Mouse (Mus musculus): Measurements from ENCODE around the gene Anapc16. TPM values are rescaled to one million over a fixed set of nuclear protein-coding genes. Genes with fewer than 3 reads are reported as not detected.

Gene Anapc16
- polyA plus RNA-seq, 1 experiment from 2014 or later: 90.7 TPM

DNA sequence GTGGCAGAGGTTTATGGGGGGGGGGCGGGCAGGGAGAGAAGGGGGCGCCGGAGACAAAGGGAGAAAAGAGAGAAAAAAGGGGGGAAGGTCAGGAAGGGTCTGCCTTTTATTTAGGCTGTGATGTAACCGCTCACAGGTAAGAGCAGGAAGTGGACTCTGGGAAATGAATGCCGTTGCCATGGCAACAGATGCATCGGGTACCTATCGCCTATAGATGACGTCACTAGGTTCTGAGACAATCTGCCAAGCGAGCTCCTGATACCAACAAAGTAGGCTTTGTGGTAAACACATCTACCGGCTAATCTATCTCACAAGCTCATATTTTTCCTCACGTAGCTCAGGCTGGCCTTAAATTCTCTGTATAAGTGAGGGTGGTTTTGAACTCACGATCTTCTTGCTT lies 43.4 kb downstream of the Anapc16 start:
- H3K9me3 ChIP-seq (replicated peaks; ENCODE audit: control insufficient read depth, low read length): no peaks in the 10 kb centered on the region
- 78% methylated on average over 12 of the region's 12 CpGs for WGBS
- no peak for ATAC-seq (ENCODE audit: insufficient read depth, low FRiP score)
- H3K4me2 ChIP-seq (ENCODE audit: low read depth, low read length): no peak overlapping the region
- H3K4me3 ChIP-seq (replicated peaks; ENCODE audit: low read length): no peak overlapping the region
- peaks cover 23% of the 10 kb centered on the region for H3K4me1 ChIP-seq (ENCODE audit: control insufficient read depth, insufficient read depth, low read length)
- no peak overlapping the region for H3K9ac ChIP-seq (ENCODE audit: low read length)
- H3K36me3 ChIP-seq (ENCODE audit: control insufficient read depth, insufficient read depth, low read length): no peaks in the 10 kb centered on the region
- no peak overlapping the region for H3K27ac ChIP-seq (ENCODE audit: low read length)
- no peaks in the 10 kb centered on the region for H3K27me3 ChIP-seq (ENCODE audit: control insufficient read depth, insufficient read depth, low read length)

DNA sequence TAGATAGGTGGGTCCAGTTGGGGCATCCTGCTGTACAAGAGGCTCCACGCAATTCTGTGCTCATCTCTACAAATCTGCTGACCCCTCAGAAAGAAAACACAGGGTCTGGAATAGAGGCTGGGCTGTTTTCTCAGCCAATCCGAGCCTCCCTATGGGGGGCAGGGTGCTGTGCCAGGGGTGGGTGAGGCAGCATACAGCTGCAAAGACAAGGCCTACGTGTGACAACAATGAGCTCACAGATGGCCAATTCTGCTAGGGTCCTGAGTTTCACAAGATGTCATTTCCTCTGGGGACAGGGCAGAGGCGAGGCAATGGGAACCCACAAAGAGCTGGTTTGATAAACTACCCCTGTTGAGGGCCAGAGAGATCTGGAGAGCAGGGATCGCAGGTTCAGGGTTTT lies 44.5 kb downstream of the Anapc16 start:
- Histone ChIP-seq H3K27me3 (ENCODE audit: control insufficient read depth, insufficient read depth, low read length) (no peaks in the 10 kb centered on the region), H3K9me3 (replicated peaks; ENCODE audit: control insufficient read depth, low read length) (no peaks in the 10 kb centered on the region), H3K4me1 (ENCODE audit: control insufficient read depth, insufficient read depth, low read length) (peaks cover 15% of the 10 kb centered on the region), H3K4me2 (ENCODE audit: low read depth, low read length) (no peak overlapping the region), H3K9ac (ENCODE audit: low read length) (peak overlapping the region; percentile 33; the same call in 1 of the 2 replicates), H3K27ac (ENCODE audit: low read length) (no peak overlapping the region), H3K4me3 (replicated peaks; ENCODE audit: low read length) (no peak overlapping the region), H3K36me3 (ENCODE audit: control insufficient read depth, insufficient read depth, low read length) (no peaks in the 10 kb centered on the region)
- WGBS: 59% methylated on average over 5 of the region's 5 CpGs
- no peak for ATAC-seq (ENCODE audit: insufficient read depth, low FRiP score)

DNA sequence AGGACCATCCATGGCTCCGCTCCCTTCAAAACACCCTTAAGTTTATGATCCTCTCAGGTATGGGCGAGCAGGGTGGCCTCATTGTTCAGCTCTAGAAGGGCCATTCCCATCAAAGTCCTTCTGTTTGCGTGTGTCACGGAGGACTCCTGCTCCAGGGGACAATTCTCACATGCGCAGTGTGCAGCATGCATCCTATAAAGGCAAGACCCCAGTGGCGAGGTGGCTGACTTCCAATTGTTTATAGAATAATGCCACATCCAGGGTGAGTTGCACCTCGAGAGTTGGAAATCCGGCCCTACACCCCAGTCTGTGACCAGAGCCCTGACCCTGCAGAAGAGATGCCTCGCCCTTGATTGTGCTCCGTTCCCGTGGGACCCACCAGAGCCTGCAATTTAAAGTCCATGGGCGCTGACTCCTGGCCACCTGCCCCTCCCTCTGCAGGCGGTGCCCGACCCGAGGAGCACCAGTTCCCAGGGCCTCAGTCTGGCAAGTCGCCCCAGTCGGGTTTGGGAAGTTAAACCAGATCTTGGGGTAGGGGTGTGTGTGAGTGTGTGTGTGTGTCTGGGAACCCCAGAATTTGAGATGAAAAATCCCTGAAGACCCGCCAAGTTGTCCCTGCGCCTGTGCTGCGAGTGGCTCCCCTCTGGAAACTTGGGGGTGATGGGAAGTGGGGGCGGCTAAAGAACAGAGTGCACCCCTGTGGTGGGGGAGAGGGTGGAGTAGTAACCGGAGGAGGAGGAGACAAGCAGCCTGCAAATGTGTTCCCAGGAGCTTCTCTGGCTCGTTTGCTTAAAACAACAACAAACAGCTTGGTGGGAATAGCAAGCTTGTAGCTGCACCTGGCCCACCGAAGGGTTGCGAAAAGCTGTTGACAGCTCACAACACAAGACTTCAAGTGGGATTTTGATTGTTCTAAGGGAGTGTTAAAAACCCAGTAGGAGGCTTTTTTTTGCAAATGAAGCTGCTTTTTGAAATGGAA lies 45.5 kb downstream of the Anapc16 start:
- H3K9me3 ChIP-seq (replicated peaks; ENCODE audit: control insufficient read depth, low read length): no peaks in the 10 kb centered on the region
- no peaks in the 10 kb centered on the region for H3K27me3 ChIP-seq (ENCODE audit: control insufficient read depth, insufficient read depth, low read length)
- no peaks in the 10 kb centered on the region for H3K36me3 ChIP-seq (ENCODE audit: control insufficient read depth, insufficient read depth, low read length)
- WGBS: 35% methylated on average over 25 of the region's 25 CpGs
- peak overlapping the region; percentile 1; the same call in 1 of the 2 replicates for H3K4me2 ChIP-seq (ENCODE audit: low read depth, low read length)
- no peak for ATAC-seq (ENCODE audit: insufficient read depth, low FRiP score)
- H3K27ac ChIP-seq (ENCODE audit: low read length): no peak overlapping the region
- H3K4me3 ChIP-seq (replicated peaks; ENCODE audit: low read length): no peak overlapping the region
- H3K9ac ChIP-seq (ENCODE audit: low read length): peak overlapping the region; percentile 36; the same call in 1 of the 2 replicates
- H3K4me1 ChIP-seq (ENCODE audit: control insufficient read depth, insufficient read depth, low read length): peaks cover 24% of the 10 kb centered on the region

DNA sequence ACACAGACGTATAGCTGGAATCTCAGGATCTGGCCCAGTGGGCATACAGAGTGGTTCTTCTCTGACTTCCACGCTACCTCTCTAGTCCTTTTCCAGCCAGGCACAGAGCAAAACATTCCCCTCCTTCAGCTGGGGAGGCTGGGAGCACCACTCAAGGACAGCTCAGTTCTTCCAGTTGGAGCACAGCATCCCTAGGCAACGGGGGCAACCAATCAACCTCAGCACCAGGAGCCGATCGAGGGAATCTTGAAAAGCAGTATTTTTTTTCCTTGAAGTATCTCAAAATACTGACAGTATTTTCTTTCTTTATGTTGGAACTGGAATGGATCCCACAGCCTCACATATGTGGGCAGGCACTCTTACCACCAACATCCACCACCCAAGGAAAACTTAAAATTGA lies 46.3 kb downstream of the Anapc16 start:
- H3K27me3 ChIP-seq (ENCODE audit: control insufficient read depth, insufficient read depth, low read length): no peaks in the 10 kb centered on the region
- WGBS: 66% methylated on average over 5 of the region's 5 CpGs
- no peaks in the 10 kb centered on the region for H3K36me3 ChIP-seq (ENCODE audit: control insufficient read depth, insufficient read depth, low read length)
- H3K9me3 ChIP-seq (replicated peaks; ENCODE audit: control insufficient read depth, low read length): no peaks in the 10 kb centered on the region
- H3K4me3 ChIP-seq (replicated peaks; ENCODE audit: low read length): no peak overlapping the region
- H3K4me2 ChIP-seq (ENCODE audit: low read depth, low read length): no peak overlapping the region
- no peak for ATAC-seq (ENCODE audit: insufficient read depth, low FRiP score)
- no peak overlapping the region for H3K27ac ChIP-seq (ENCODE audit: low read length)
- H3K9ac ChIP-seq (ENCODE audit: low read length): no peak overlapping the region
- H3K4me1 ChIP-seq (ENCODE audit: control insufficient read depth, insufficient read depth, low read length): peaks cover 25% of the 10 kb centered on the region

DNA sequence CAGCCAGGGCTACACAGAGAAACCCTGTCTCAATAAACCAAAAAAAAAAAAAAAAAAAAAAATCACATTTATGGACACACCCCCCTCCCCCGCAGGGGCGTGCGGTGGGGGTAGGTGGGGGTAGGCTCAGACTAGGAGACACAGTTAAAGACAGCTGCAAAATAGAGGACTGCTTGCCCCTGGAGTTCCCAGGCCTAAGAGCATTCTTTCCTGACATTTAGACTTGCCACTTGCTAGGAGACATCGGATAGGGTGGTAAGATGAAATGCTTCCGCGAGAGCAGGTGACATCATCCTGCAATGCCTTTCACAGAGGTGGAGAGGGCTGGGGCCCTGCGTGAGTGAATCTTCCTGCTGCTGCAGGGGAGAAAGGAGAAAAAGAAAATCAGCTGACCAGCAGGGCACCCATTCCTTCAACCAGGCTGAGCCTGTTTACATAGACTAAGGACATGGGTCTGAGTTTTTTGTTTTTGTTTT lies 49.3 kb downstream of the Anapc16 start:
- H3K9ac ChIP-seq (ENCODE audit: low read length): no peak overlapping the region
- H3K4me2 ChIP-seq (ENCODE audit: low read depth, low read length): no peak overlapping the region
- H3K27ac ChIP-seq (ENCODE audit: low read length): no peak overlapping the region
- H3K9me3 ChIP-seq (replicated peaks; ENCODE audit: control insufficient read depth, low read length): no peaks in the 10 kb centered on the region
- no peaks in the 10 kb centered on the region for H3K36me3 ChIP-seq (ENCODE audit: control insufficient read depth, insufficient read depth, low read length)
- no peaks in the 10 kb centered on the region for H3K27me3 ChIP-seq (ENCODE audit: control insufficient read depth, insufficient read depth, low read length)
- H3K4me3 ChIP-seq (replicated peaks; ENCODE audit: low read length): no peak overlapping the region
- H3K4me1 ChIP-seq (ENCODE audit: control insufficient read depth, insufficient read depth, low read length): peaks cover 43% of the 10 kb centered on the region
- 25% methylated on average over 7 of the region's 7 CpGs for WGBS
- ATAC-seq (ENCODE audit: insufficient read depth, low FRiP score): no peak

DNA sequence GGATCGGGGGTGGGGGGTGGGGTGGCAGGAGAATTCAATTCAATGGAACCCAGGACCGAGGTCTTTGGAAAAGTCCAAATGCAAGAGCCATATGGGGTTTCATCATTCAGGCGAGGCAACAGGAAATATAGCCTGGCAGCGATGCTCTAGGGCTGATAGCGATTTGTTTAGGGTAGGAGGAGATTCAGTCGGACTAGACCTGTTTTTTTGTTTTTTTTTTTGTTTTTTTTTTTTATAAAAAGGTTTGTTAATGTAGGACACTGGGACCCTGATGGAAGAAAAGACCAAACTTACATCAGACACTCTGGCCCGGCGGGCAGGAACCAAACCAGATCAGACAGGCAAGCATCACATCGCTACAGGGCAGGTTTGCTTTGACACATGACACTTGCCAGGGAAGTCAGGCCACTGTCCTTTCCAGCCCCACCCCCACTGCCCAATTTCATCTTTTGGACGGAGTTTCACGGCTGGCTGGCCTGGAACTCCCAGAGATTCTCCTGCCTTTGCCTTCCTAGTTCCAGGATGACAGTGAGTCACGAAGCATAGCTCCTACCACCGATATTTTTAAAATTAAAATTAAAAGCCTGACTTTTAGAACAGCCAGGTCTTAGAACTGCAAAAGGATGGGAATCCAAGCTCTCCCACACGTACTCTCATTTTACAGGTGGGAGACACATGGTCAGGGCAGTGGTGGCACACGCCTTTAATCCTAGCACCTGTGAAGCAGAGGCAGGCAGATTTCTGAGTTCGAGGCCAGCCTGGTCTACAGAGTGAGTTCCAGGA lies 50.0 kb downstream of the Anapc16 start:
- Histone ChIP-seq H3K36me3 (ENCODE audit: control insufficient read depth, insufficient read depth, low read length) (no peaks in the 10 kb centered on the region), H3K27me3 (ENCODE audit: control insufficient read depth, insufficient read depth, low read length) (no peaks in the 10 kb centered on the region), H3K27ac (ENCODE audit: low read length) (peak overlapping the region; percentile 92), H3K4me3 (replicated peaks; ENCODE audit: low read length) (peak overlapping the region; percentile 92), H3K9ac (ENCODE audit: low read length) (peak overlapping the region; percentile 82), H3K9me3 (replicated peaks; ENCODE audit: control insufficient read depth, low read length) (no peaks in the 10 kb centered on the region), H3K4me2 (ENCODE audit: low read depth, low read length) (peak overlapping the region; percentile 94), H3K4me1 (ENCODE audit: control insufficient read depth, insufficient read depth, low read length) (peaks cover 41% of the 10 kb centered on the region)
- 37% methylated on average over 16 of the region's 16 CpGs for WGBS
- ATAC-seq (ENCODE audit: insufficient read depth, low FRiP score): no peak

DNA sequence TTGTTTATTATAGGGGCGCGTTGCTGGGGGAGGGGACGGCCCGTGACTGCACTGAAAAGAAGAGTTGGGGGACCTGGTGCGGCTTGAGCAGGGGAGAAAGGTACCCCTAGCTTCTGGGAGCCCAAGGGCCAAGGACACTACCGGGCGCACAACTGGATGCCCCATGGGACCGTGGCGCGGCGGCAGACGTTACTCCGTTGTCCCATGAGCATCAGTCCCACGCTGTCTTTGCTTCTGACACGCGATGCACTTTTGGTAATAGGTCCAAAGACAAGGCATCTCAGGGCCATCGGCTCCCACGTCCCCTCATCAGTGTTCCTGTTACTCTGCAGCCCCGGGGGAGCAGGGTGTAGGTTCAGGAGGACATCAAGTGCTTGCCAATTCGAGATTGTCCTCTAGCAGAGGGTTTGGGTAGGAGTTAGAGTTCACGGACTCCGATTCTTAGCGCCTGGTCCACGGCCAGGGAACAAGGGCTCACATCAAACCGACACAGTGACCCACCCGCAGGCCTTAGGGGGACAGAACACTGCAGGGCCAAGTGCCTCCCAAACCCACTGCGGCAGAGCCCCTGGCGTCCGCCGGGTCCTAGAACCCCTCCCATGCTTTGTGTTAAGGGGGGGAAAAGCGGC lies 50.7 kb downstream of the Anapc16 start:
- WGBS: under 1% methylated on average over 31 of the region's 31 CpGs
- H3K27me3 ChIP-seq (ENCODE audit: control insufficient read depth, insufficient read depth, low read length): no peaks in the 10 kb centered on the region
- no peak; the same call in 1 of the 2 replicates for ATAC-seq (ENCODE audit: insufficient read depth, low FRiP score)
- H3K36me3 ChIP-seq (ENCODE audit: control insufficient read depth, insufficient read depth, low read length): no peaks in the 10 kb centered on the region
- no peaks in the 10 kb centered on the region for H3K9me3 ChIP-seq (replicated peaks; ENCODE audit: control insufficient read depth, low read length)
- peak overlapping the region; percentile 92 for H3K27ac ChIP-seq (ENCODE audit: low read length)
- H3K9ac ChIP-seq (ENCODE audit: low read length): peak overlapping the region; percentile 82
- H3K4me2 ChIP-seq (ENCODE audit: low read depth, low read length): peak overlapping the region; percentile 94
- peaks cover 36% of the 10 kb centered on the region for H3K4me1 ChIP-seq (ENCODE audit: control insufficient read depth, insufficient read depth, low read length)
- peak overlapping the region; percentile 92 for H3K4me3 ChIP-seq (replicated peaks; ENCODE audit: low read length)

DNA sequence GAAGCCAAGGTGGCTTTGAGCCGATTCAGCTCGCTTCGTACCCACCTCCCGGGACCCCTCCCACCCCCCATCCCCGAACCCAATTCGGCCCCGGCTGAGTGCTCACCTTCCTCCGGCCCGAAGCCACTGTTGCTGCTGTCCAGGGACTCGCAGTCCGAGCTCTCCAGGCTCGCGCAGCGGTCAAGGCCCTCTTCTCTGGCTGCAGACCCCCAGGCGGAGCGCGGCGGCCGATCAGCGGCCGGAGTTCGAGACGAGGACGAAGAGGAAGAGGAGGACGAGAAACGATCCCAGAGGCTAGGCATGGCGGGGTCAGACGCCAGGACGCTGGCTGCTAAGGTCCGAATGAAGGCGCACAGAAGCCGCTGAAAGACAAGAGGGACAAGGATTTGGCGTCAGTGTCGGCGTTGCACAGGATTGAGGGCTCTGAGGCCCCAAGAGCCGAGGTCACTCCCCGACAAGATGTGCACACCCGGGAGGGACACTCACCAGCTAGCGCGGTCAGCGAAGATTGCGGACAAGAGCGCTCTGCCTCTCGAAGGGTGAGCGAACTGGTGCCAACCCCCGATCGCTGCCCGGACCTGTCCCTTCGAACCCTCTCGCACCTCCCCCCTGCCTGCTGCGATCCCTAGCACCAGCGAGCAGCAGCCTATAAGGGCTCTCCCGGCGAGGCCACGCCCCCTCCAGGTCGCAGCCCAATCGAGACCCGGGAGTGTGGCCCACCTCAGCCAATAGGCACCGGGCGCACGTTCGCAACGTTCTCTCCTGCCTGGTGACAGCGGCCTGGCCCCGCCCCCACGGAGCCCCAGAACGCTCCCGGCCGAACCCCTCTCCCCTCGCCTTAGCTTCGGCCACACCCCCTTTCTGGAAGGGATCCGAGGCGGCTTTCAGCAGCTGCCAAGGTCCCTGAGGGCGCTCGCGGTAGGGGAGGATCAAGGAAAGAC lies 51.5 kb downstream of the Anapc16 start, which contains the start of gene Ddit4:
Gene Ddit4, minus strand, starts transcription at position 624 of the 941 bp plus-strand sequence.
- Histone ChIP-seq H3K4me2 (ENCODE audit: low read depth, low read length) (peak within 1 kb of the TSS; percentile 94), H3K27ac (ENCODE audit: low read length) (peak within 1 kb of the TSS; percentile 96), H3K9me3 (replicated peaks; ENCODE audit: control insufficient read depth, low read length) (no peaks in the 10 kb centered on the region), H3K36me3 (ENCODE audit: control insufficient read depth, insufficient read depth, low read length) (no peaks in the 10 kb centered on the region), H3K9ac (ENCODE audit: low read length) (peak within 1 kb of the TSS; percentile 97), H3K4me3 (replicated peaks; ENCODE audit: low read length) (peak within 1 kb of the TSS; percentile 92), H3K4me1 (ENCODE audit: control insufficient read depth, insufficient read depth, low read length) (peaks cover 33% of the 10 kb centered on the region), H3K27me3 (ENCODE audit: control insufficient read depth, insufficient read depth, low read length) (no peaks in the 10 kb centered on the region)
- under 1% methylated on average over 76 of the region's 76 CpGs for WGBS
- ATAC-seq (ENCODE audit: insufficient read depth, low FRiP score): peak; percentile 97

All from stomach, embryonic 16.5 days (tissue).